Mouse (Mus musculus): ENCODE data around the gene Xrn1. TPM values are rescaled to one million over a fixed set of nuclear protein-coding genes. Genes with fewer than 3 reads are reported as not detected.

The Xrn1 gene
- polyA plus RNA-seq, 1 experiment from 2014 or later, result 24.4 TPM

DNA sequence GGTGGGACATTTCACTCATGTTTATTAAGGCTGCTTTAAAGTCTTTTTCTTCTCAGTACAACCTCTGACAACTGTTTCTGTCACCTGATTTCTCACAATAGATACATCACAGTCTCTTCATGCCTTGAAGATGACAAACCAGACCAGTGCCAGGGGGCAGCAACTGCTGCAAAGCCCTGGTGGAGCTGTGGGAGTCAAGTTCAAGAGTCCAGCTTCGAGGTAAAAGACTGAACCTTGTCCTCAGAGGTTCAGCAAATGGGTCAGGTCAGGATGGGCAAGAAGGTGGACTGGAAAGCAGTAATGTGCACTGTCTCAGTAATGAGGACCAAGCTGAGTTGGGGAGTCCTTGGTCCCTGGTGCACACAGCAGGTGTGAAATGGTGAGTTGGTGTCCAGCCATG, 139.8 kb downstream of the Xrn1 start:
- H3K27ac ChIP-seq (replicated peaks; ENCODE audit: low read depth, low read length), result no peak overlapping the region
- DNase-seq (no peak), ATAC-seq (ENCODE audit: low FRiP score, low TSS enrichment) (no peak)
- WGBS, result 59% methylated on average over 1 of the region's 1 CpGs
- H3K9me3 ChIP-seq (ENCODE audit: control insufficient read depth, low read length), result peaks cover 22% of the 10 kb centered on the region
- no peaks in the 10 kb centered on the region for H3K36me3 ChIP-seq (ENCODE audit: control insufficient read depth, insufficient read depth, low read length)
- H3K4me3 ChIP-seq (replicated peaks; ENCODE audit: low read depth, low read length), result no peak overlapping the region
- no peak overlapping the region for H3K9ac ChIP-seq (replicated peaks; ENCODE audit: low read length)
- no peak overlapping the region for H3K4me2 ChIP-seq (ENCODE audit: low read length)
- H3K4me1 ChIP-seq (ENCODE audit: control insufficient read depth, insufficient read depth, low read length), result no peaks in the 10 kb centered on the region
- H3K27me3 ChIP-seq (ENCODE audit: control insufficient read depth, insufficient read depth, low read length), result no peaks in the 10 kb centered on the region

DNA sequence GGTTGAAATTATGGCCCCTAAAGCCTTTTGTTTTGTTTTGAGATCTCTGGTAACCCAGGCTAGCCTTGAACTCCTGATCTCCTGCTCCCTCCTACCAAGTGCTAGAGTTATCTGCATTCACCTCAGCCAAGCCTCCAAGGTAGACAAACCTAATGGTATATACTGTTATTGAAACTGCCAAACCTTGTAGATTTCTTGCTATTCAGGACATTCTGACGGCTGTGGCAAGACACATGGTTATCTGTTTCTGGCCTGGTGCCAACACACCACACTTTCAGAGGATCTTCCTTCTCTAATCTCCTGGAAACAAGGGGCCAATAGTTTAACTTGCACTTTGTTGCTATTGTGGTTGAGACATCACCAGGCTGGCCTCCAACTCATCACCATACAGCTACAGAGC, 140.6 kb downstream of the Xrn1 start:
- 80% methylated on average over 1 of the region's 1 CpGs for WGBS
- Histone ChIP-seq H3K4me1 (ENCODE audit: control insufficient read depth, insufficient read depth, low read length) (no peaks in the 10 kb centered on the region), H3K27me3 (ENCODE audit: control insufficient read depth, insufficient read depth, low read length) (no peaks in the 10 kb centered on the region)

DNA sequence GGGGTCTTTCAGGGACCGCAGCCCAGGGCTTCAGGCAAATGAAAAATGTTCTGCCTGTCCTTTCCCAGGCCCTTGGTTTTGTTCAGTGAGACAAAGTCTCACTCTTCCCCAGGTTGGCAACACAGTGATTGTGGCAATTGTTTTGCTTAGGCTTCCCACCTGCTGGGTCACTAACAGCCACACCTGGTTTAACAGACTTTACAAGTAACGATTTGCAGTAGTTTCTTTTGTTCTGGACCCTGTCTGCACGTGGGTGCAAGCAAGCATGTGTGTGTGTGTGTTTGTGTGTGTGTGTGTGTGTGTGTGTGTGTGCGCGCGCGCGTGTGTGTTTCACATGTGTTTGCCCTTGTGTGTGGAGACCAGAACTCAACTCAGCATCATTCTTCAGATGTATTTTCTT, 148.3 kb downstream of the Xrn1 start:
- no peak overlapping the region for H3K9ac ChIP-seq (replicated peaks; ENCODE audit: low read length)
- DNase-seq, result no peak
- H3K27me3 ChIP-seq (ENCODE audit: control insufficient read depth, insufficient read depth, low read length), result no peaks in the 10 kb centered on the region
- H3K4me3 ChIP-seq (replicated peaks; ENCODE audit: low read depth, low read length), result no peak overlapping the region
- ATAC-seq (ENCODE audit: low FRiP score, low TSS enrichment), result no peak
- WGBS, result 85% methylated on average over 8 of the region's 8 CpGs
- no peak overlapping the region for H3K27ac ChIP-seq (replicated peaks; ENCODE audit: low read depth, low read length)
- H3K9me3 ChIP-seq (ENCODE audit: control insufficient read depth, low read length), result peaks cover 10% of the 10 kb centered on the region
- H3K4me1 ChIP-seq (ENCODE audit: control insufficient read depth, insufficient read depth, low read length), result no peaks in the 10 kb centered on the region
- no peaks in the 10 kb centered on the region for H3K36me3 ChIP-seq (ENCODE audit: control insufficient read depth, insufficient read depth, low read length)
- H3K4me2 ChIP-seq (ENCODE audit: low read length), result no peak overlapping the region

More for the DNA sequence above, 140.6 kb downstream of the Xrn1 start:
- peaks cover 25% of the 10 kb centered on the region for H3K9me3 ChIP-seq (ENCODE audit: control insufficient read depth, low read length)
- H3K36me3 ChIP-seq (ENCODE audit: control insufficient read depth, insufficient read depth, low read length), result no peaks in the 10 kb centered on the region
- H3K27ac ChIP-seq (replicated peaks; ENCODE audit: low read depth, low read length), result no peak overlapping the region
- no peak overlapping the region for H3K4me2 ChIP-seq (ENCODE audit: low read length)
- H3K9ac ChIP-seq (replicated peaks; ENCODE audit: low read length), result no peak overlapping the region
- H3K4me3 ChIP-seq (replicated peaks; ENCODE audit: low read depth, low read length), result no peak overlapping the region
- ATAC-seq (ENCODE audit: low FRiP score, low TSS enrichment) (no peak), DNase-seq (no peak)

Other genes with a start within 250 kb of the Xrn1 start
- 10.1 and 10.5 TPM in 2 replicates for gene Trpc1, start 204.4 kb upstream of the Xrn1 start, polyA plus RNA-seq (2014; fragmentation: Nextera tagmentation; extraction: Ambion mirVana)
- 2.4 and 3.3 TPM in 2 replicates for gene Pls1, start 109.4 kb upstream of the Xrn1 start, polyA plus RNA-seq (2014; fragmentation: Nextera tagmentation; extraction: Ambion mirVana)
- 14.7 and 17.3 TPM in 2 replicates for gene Atr, start 97.2 kb upstream of the Xrn1 start, polyA plus RNA-seq (2014; fragmentation: Nextera tagmentation; extraction: Ambion mirVana)
- gene Gk5, start 164.6 kb downstream of the Xrn1 start, polyA plus RNA-seq (2014; fragmentation: Nextera tagmentation; extraction: Ambion mirVana), result 2.3 and 2.8 TPM in 2 replicates
- gene Tfdp2, start 241.5 kb downstream of the Xrn1 start, polyA plus RNA-seq (2014; fragmentation: Nextera tagmentation; extraction: Ambion mirVana), result 32.5 and 36.8 TPM in 2 replicates